Mouse (Mus musculus) myocyte (in vitro differentiated cells): ENCODE measurements around the gene Gm20388. TPM values are rescaled to one million over a fixed set of nuclear protein-coding genes. Genes with fewer than 3 reads are reported as not detected.

Source experiments
- H3K27me3 ChIP-seq: one replicate; pipeline ENCODE4 v1.6.1; 2011; ENCODE audit not compliant: control insufficient read depth, insufficient read depth, insufficient read length
- H3K36me3 ChIP-seq: one replicate; pipeline ENCODE4 v1.6.1; 2011; ENCODE audit not compliant: control insufficient read depth, insufficient read depth
- H3K4me2 ChIP-seq: one replicate; pipeline ENCODE4 v1.6.1; 2011; ENCODE audit warnings: low read depth, control low read depth
- H3K4me3 ChIP-seq: one replicate; pipeline ENCODE4 v1.5.1; 2011; ENCODE audit warnings: mild to moderate bottlenecking, control low read depth, moderate library complexity
- H3K79me2 ChIP-seq: one replicate; pipeline ENCODE4 v1.6.1; 2011; ENCODE audit not compliant: control insufficient read depth, insufficient read depth
- H3ac ChIP-seq: one replicate; pipeline ENCODE4 v1.6.1; 2011; ENCODE audit not compliant: control insufficient read depth, insufficient read length
- CEBPB ChIP-seq: IDR thresholded peaks from 2 replicates; pipeline ENCODE4 v1.6.1; 2011; ENCODE audit warnings: mild to moderate bottlenecking, moderate library complexity; ENCODE audit not compliant: poor library complexity, insufficient read depth, severe bottlenecking
- E2F4 ChIP-seq: IDR thresholded peaks from one replicate; pipeline ENCODE4 v1.6.1; 2011; ENCODE audit warnings: mild to moderate bottlenecking, control low read depth, moderate library complexity; ENCODE audit not compliant: insufficient read depth
- MAX ChIP-seq: IDR thresholded peaks from one replicate; pipeline ENCODE4 v1.6.1; 2011; ENCODE audit warnings: low read depth, mild to moderate bottlenecking, control low read depth
- MYOD1 ChIP-seq, 3 experiments: IDR thresholded peaks; one replicate each; pipeline ENCODE4 v1.6.1; 2011; ENCODE audit warnings: control low read depth in 2 of 3, low read depth in 2 of 3, mild to moderate bottlenecking in 2 of 3, moderate library complexity in 1 of 3; ENCODE audit not compliant: insufficient read length in 2 of 3, control insufficient read depth in 1 of 3
- MYOG ChIP-seq, 3 experiments: IDR thresholded peaks; one replicate each; pipeline ENCODE4 v1.6.1; 2011; ENCODE audit warnings: control low read depth in 2 of 3, low read depth in 2 of 3, mild to moderate bottlenecking in 2 of 3; ENCODE audit not compliant: insufficient read length in 2 of 3, control insufficient read depth in 1 of 3, insufficient read depth in 1 of 3
- POLR2A ChIP-seq: IDR thresholded peaks from one replicate; pipeline ENCODE4 v1.6.1; 2011; ENCODE audit warnings: low read depth, mild to moderate bottlenecking, control low read depth, moderate library complexity; ENCODE audit not compliant: insufficient read length
- POLR2AphosphoS2 ChIP-seq: IDR thresholded peaks from one replicate; pipeline ENCODE4 v1.6.1; 2011; ENCODE audit warnings: low read depth, control low read depth; ENCODE audit not compliant: insufficient read length
- REST ChIP-seq: IDR thresholded peaks from one replicate; pipeline ENCODE4 v1.6.1; 2011; ENCODE audit warnings: mild to moderate bottlenecking, control low read depth, moderate library complexity; ENCODE audit not compliant: insufficient read depth, insufficient read length
- SRF ChIP-seq: IDR thresholded peaks from one replicate; pipeline ENCODE4 v1.6.1; 2011; ENCODE audit warnings: low read depth; ENCODE audit not compliant: control insufficient read depth, insufficient read length
- TCF12 ChIP-seq: IDR thresholded peaks from one replicate; pipeline ENCODE4 v1.6.1; 2011; ENCODE audit warnings: mild to moderate bottlenecking, control low read depth; ENCODE audit not compliant: poor library complexity, insufficient read depth, severe bottlenecking
- TCF3 ChIP-seq: IDR thresholded peaks from one replicate; pipeline ENCODE4 v1.6.1; 2011; ENCODE audit warnings: low read depth, control low read depth; ENCODE audit not compliant: insufficient read length
- USF1 ChIP-seq: IDR thresholded peaks from one replicate; pipeline ENCODE4 v1.6.1; 2011; ENCODE audit warnings: low read depth, mild to moderate bottlenecking, control low read depth, moderate library complexity
- polyA plus RNA-seq: library from polyadenylated mRNA; unstranded; fragments of >200 nt; fragmentation: generic; extraction: Trizol; gene quantifications from one replicate; pipeline ENCODE4 v1.2.1, GENCODE M21; 2012; ENCODE audit warnings: missing spikeins

Gm20388 gene
- polyA plus RNA-seq, 1 experiment: 15.3 TPM

- Histone ChIP-seq H3K79me2 (peaks cover 49% of the 10 kb centered on the region), H3K4me2 (no peak overlapping the region), H3K36me3 (no peaks in the 10 kb centered on the region), H3K4me3 (no peak overlapping the region), H3K27me3 (no peaks in the 10 kb centered on the region), H3ac (no peak overlapping the region)
- TF ChIP-seq TCF3 (no peak), MYOD1 (IDR thresholded peaks at IDR 0.05; ENCODE audit: control insufficient read depth in 1 of 3, insufficient read length in 2 of 3, low read depth in 2 of 3) (no peak), CEBPB (no peak), REST (no peak), USF1 (no peak), POLR2A (no peak), TCF12 (no peak), MAX (no peak)
These were observed 4323.9 kb downstream of the Gm20388 start for GRCm38 (mm10) chr8:124234496-124234895.

DNA sequence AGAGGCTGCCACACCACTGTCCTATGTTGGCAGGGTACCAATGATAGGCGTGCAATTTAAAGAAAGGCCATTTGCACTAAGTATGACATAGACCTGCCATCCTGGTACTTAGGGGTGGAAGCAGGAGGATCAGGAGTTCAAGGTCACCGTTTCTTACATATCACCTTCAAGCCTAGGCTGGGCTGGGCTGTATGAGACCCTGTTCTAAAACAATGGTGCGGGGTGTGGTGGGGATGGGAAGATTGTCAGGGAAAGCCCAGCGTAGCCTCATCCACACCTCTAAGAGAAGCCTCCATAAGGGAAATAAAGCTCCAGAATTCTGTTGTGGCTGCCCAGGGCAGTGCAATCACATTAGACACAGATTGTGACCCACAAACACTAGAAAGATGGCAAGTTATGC, 4324.9 kb downstream of the Gm20388 start:
- Histone ChIP-seq H3K79me2 (peaks cover 53% of the 10 kb centered on the region), H3K27me3 (no peaks in the 10 kb centered on the region), H3K36me3 (no peaks in the 10 kb centered on the region), H3ac (no peak overlapping the region), H3K4me2 (no peak overlapping the region), H3K4me3 (no peak overlapping the region)
- TF ChIP-seq POLR2A (no peak), E2F4 (no peak), MYOG (IDR thresholded peaks at IDR 0.05; ENCODE audit: control insufficient read depth in 1 of 3, insufficient read depth in 1 of 3, insufficient read length in 2 of 3, low read depth in 2 of 3) (no peak), TCF12 (no peak), MAX (no peak), TCF3 (no peak), REST (no peak), POLR2AphosphoS2 (no peak), USF1 (no peak), MYOD1 (IDR thresholded peaks at IDR 0.05; ENCODE audit: control insufficient read depth in 1 of 3, insufficient read length in 2 of 3, low read depth in 2 of 3) (no peak)

GRCm38 (mm10) chr8:124239350-124239749, 4328.7 kb downstream of the Gm20388 start:
- Histone ChIP-seq H3K27me3 (no peaks in the 10 kb centered on the region), H3K79me2 (peaks cover 51% of the 10 kb centered on the region), H3K4me2 (no peak overlapping the region), H3K36me3 (no peaks in the 10 kb centered on the region), H3K4me3 (no peak overlapping the region), H3ac (no peak overlapping the region)
- TF ChIP-seq MYOG (IDR thresholded peaks at IDR 0.05; ENCODE audit: control insufficient read depth in 1 of 3, insufficient read depth in 1 of 3, insufficient read length in 2 of 3, low read depth in 2 of 3) (no peak), TCF12 (no peak), USF1 (no peak), REST (no peak), CEBPB (no peak), TCF3 (no peak), SRF (no peak), E2F4 (no peak), MYOD1 (IDR thresholded peaks at IDR 0.05; ENCODE audit: control insufficient read depth in 1 of 3, insufficient read length in 2 of 3, low read depth in 2 of 3) (no peak), MAX (no peak), POLR2A (no peak), POLR2AphosphoS2 (no peak)

DNA sequence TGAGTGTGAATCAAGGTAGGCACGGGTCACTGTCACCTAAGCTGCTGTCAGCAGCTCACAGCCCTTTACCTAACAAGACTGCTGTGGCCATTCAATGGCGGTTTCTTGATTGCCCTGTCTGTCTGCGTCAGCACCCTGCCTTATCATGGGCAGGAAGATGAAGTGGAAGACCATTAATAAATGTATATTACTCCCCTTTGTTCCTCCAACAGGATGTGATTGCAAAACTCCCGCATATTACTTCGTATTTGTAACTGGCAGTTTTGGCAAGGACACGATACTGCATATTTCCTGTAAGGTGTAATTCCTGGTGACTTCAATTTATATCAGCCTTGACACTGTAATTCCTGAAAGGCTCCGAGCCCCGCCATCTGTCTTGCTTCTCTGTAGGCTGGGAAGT, 4330.3 kb downstream of the Gm20388 start:
- no peak overlapping the region for H3K4me3 ChIP-seq
- TF ChIP-seq SRF: no peak
- TF ChIP-seq POLR2A: no peak
- TF ChIP-seq TCF12: no peak
- TF ChIP-seq REST: no peak
- no peak for TF ChIP-seq CEBPB
- TF ChIP-seq TCF3: no peak
- no peak for TF ChIP-seq E2F4
- no peak for TF ChIP-seq MAX
- no peak for TF ChIP-seq MYOD1 (IDR thresholded peaks at IDR 0.05; ENCODE audit: control insufficient read depth in 1 of 3, insufficient read length in 2 of 3, low read depth in 2 of 3)
- TF ChIP-seq USF1: no peak
- TF ChIP-seq POLR2AphosphoS2: no peak
- no peak for TF ChIP-seq MYOG (IDR thresholded peaks at IDR 0.05; ENCODE audit: control insufficient read depth in 1 of 3, insufficient read depth in 1 of 3, insufficient read length in 2 of 3, low read depth in 2 of 3)

GRCm38 (mm10) chr8:124242208-124242607, 4331.6 kb downstream of the Gm20388 start:
- no peaks in the 10 kb centered on the region for H3K27me3 ChIP-seq
- H3K4me3 ChIP-seq: no peak overlapping the region
- no peak overlapping the region for H3K4me2 ChIP-seq
- TF ChIP-seq CEBPB (no peak), MYOG (IDR thresholded peaks at IDR 0.05; ENCODE audit: control insufficient read depth in 1 of 3, insufficient read depth in 1 of 3, insufficient read length in 2 of 3, low read depth in 2 of 3) (no peak), MAX (no peak), E2F4 (no peak), USF1 (no peak), MYOD1 (IDR thresholded peaks at IDR 0.05; ENCODE audit: control insufficient read depth in 1 of 3, insufficient read length in 2 of 3, low read depth in 2 of 3) (no peak), TCF12 (no peak), REST (no peak), POLR2AphosphoS2 (no peak), SRF (no peak), TCF3 (no peak)
- H3K79me2 ChIP-seq: peaks cover 56% of the 10 kb centered on the region
- no peaks in the 10 kb centered on the region for H3K36me3 ChIP-seq
- no peak overlapping the region for H3ac ChIP-seq

More for the DNA sequence above, 4330.3 kb downstream of the Gm20388 start:
- H3K4me2 ChIP-seq: no peak overlapping the region
- H3K27me3 ChIP-seq: no peaks in the 10 kb centered on the region
- H3ac ChIP-seq: no peak overlapping the region
- H3K79me2 ChIP-seq: peaks cover 47% of the 10 kb centered on the region
- H3K36me3 ChIP-seq: no peaks in the 10 kb centered on the region
